Comparison of ENCODE assay signal across 10 mouse cellular contexts in genomic region chr17:33828892-33829291, GRCm38 (mm10). TPM values are rescaled to one million over a fixed set of nuclear protein-coding genes. Genes with fewer than 3 reads are reported as not detected.
DNase-seq lines count a peak whose midpoint lies in the region; ATAC-seq lines count a peak whose summit lies in the region.
"Had no signal": no experiment of that assay in that cellular context is flagged by ENCODE, and none has a peak within 500 bp of the region (broad histone marks: within the 10 kb centered on the region; RNA-seq: fewer than 3 reads in every experiment).

No protein-coding gene starts in this region.

- H3K27ac ChIP-seq in heart, embryonic 11.5 days (ENCODE audit: low read depth, low read length): no peak overlapping the region
- H3K27ac ChIP-seq in intestine, embryonic 16.5 days (ENCODE audit: low read length): 0 out of 2 replicates have a peak overlapping the region, but pooled peaks have one; percentile 3

- no peak overlapping the region for H3K4me2 ChIP-seq in heart, embryonic 11.5 days
- no peak overlapping the region for H3K4me2 ChIP-seq in intestine, embryonic 16.5 days (ENCODE audit: low read depth, low read length)

- peaks cover 26% of the 10 kb centered on the region for H3K36me3 ChIP-seq in heart, embryonic 11.5 days (ENCODE audit: control insufficient read depth, insufficient read depth, low read length)
- 0 out of 2 replicates have a peak, but pooled peaks cover 3% of the 10 kb centered on the region for H3K36me3 ChIP-seq in intestine, embryonic 16.5 days (ENCODE audit: control insufficient read depth, insufficient read depth, low read length)

- ATAC-seq in heart, embryonic 11.5 days (replicated peaks; ENCODE audit: insufficient number of reproducible peaks, low FRiP score, low TSS enrichment): no peak
- ATAC-seq in intestine, embryonic 16.5 days: peak; percentile 68

- no peak overlapping the region for H3K9ac ChIP-seq in heart, embryonic 11.5 days (ENCODE audit: low read depth, low read length)
- H3K9ac ChIP-seq in intestine, embryonic 16.5 days (ENCODE audit: low read depth, low read length): no peak overlapping the region; the same call in 1 of the 2 replicates

- H3K27me3 ChIP-seq in heart, embryonic 11.5 days (ENCODE audit: control insufficient read depth, insufficient read depth, low read length): no peaks in the 10 kb centered on the region
- H3K27me3 ChIP-seq in intestine, embryonic 16.5 days (replicated peaks; ENCODE audit: control insufficient read depth, insufficient read depth, low read length): no peaks in the 10 kb centered on the region

- DNase-seq in heart, adult 11 months: peak; percentile 99
- peak; percentile 53 for DNase-seq in cerebellum, adult 8-10 months
- DNase-seq in lung, postnatal 14 days: peak; percentile 74
- no peak for DNase-seq in embryo, embryonic 10 days (ENCODE audit: low spot score)
- no peak for DNase-seq in frontal cortex, postnatal 10 days (ENCODE audit: low spot score in 2 of 2)
- no peak for DNase-seq in frontal cortex, postnatal 36 days (ENCODE audit: low spot score in 2 of 2)
- DNase-seq: embryo, embryonic 11 days had no signal

- peaks cover 6% of the 10 kb centered on the region for H3K4me1 ChIP-seq in heart, embryonic 11.5 days (ENCODE audit: control insufficient read depth, insufficient read depth, low read length)
- peaks cover 8% of the 10 kb centered on the region for H3K4me1 ChIP-seq in intestine, embryonic 16.5 days (ENCODE audit: control insufficient read depth, insufficient read depth, low read length)

- H3K9me3 ChIP-seq in heart, embryonic 11.5 days (replicated peaks; ENCODE audit: control insufficient read depth, low read length): no peaks in the 10 kb centered on the region
- H3K9me3 ChIP-seq in intestine, embryonic 16.5 days (ENCODE audit: control insufficient read depth, low read length): no peaks in the 10 kb centered on the region

- WGBS in heart, embryonic 11.5 days (ENCODE audit: insufficient replicate concordance): 73% methylated on average over 2 of the region's 2 CpGs
- 49% methylated on average over 2 of the region's 2 CpGs for WGBS in intestine, embryonic 16.5 days

- H3K4me3 ChIP-seq in heart, embryonic 11.5 days (ENCODE audit: low read depth, low read length): no peak overlapping the region
- H3K4me3 ChIP-seq in intestine, embryonic 16.5 days (ENCODE audit: low read length): no peak overlapping the region

RNA-seq across cellular contexts. Expression of gene Ndufa7, which starts 4.5 kb away (rescaled TPM):
- 457 and 481 TPM in 2 replicates for polyA plus RNA-seq in heart, embryonic 11.5 days (2014; fragmentation: Nextera tagmentation; extraction: Ambion mirVana)
- 533 and 550 TPM in 2 replicates for polyA plus RNA-seq in intestine, embryonic 16.5 days (2015; fragmentation: Nextera tagmentation; extraction: Ambion mirVana)

RNA-seq across cellular contexts. Expression of gene Rps28, which starts 4.5 kb away (rescaled TPM):
- 654 and 701 TPM in 2 replicates for polyA plus RNA-seq in heart, embryonic 11.5 days (2014; fragmentation: Nextera tagmentation; extraction: Ambion mirVana)
- 838 and 894 TPM in 2 replicates for polyA plus RNA-seq in intestine, embryonic 16.5 days (2015; fragmentation: Nextera tagmentation; extraction: Ambion mirVana)

RNA-seq across cellular contexts. Expression of gene Cd320, which starts 14.0 kb away (rescaled TPM):
- polyA plus RNA-seq in heart, embryonic 11.5 days (2014; fragmentation: Nextera tagmentation; extraction: Ambion mirVana): 60.8 and 63.9 TPM in 2 replicates
- polyA plus RNA-seq in intestine, embryonic 16.5 days (2015; fragmentation: Nextera tagmentation; extraction: Ambion mirVana): 47.6 and 53.8 TPM in 2 replicates

RNA-seq across cellular contexts. Expression of gene Kank3, which starts 18.6 kb away (rescaled TPM):
- polyA plus RNA-seq in heart, embryonic 11.5 days (2014; fragmentation: Nextera tagmentation; extraction: Ambion mirVana): 30.1 and 43.2 TPM in 2 replicates
- 22.7 and 23.5 TPM in 2 replicates for polyA plus RNA-seq in intestine, embryonic 16.5 days (2015; fragmentation: Nextera tagmentation; extraction: Ambion mirVana)

RNA-seq across cellular contexts. Expression of gene Gm7029, which starts 44.7 kb away (rescaled TPM):
- polyA plus RNA-seq in heart, embryonic 11.5 days (2014; fragmentation: Nextera tagmentation; extraction: Ambion mirVana): not detected in 2 replicates
- polyA plus RNA-seq in intestine, embryonic 16.5 days (2015; fragmentation: Nextera tagmentation; extraction: Ambion mirVana): not detected in 2 replicates
- polyA plus RNA-seq: testis, adult 2 months had no signal

Comparison
In these comparisons a context has a peak if more than half of its experiments do, and no peak if none do; other contexts are left out.
1. DNase-seq: peak in heart, adult 11 months (single experiment), cerebellum, adult 8-10 months (single experiment) and lung, postnatal 14 days (single experiment); none in embryo, embryonic 10 days (single experiment), frontal cortex, postnatal 10 days (0 of 2) and frontal cortex, postnatal 36 days (0 of 2).